Mouse (Mus musculus) gastrocnemius, postnatal 25 days (tissue): Measurements from ENCODE around the gene Slc25a47. TPM values are rescaled to one million over a fixed set of nuclear protein-coding genes. Genes with fewer than 3 reads are reported as not detected.

Source experiments
- DNase-seq: peaks from one replicate; pipeline ENCODE4 v3.0.0; 2022
- total RNA-seq, 2 experiments: library from RNA; stranded (reverse); gene quantifications; 1 replicate in 1 of 2; 2 replicates in 1 of 2; pipeline ENCODE4 v1.2.3; 2021

The Slc25a47 gene
- total RNA-seq, 2 experiments from 2014 or later: 5.8 to 6.3 TPM

DNA sequence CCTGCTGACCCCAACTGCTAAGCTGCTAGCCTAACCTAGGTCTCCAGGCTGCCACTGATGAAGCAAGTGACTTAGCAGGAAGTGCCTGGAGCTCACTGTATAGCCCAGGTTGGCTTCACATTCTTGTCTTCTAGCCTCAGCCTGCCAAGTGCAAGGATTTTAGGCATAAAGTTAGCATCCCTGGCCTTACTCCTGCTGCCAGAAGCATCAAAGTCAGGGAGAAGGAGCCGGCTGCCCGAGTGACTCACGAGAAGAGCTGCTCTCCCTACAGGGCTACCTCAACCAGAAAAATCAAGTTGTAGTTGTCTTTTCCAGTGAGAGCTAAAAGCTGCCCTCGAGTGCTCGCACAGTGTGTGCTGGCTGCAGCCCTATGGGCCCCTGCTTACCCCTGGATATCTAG is 22.6 kb downstream of the Slc25a47 start:
- DNase-seq: no peak

DNA sequence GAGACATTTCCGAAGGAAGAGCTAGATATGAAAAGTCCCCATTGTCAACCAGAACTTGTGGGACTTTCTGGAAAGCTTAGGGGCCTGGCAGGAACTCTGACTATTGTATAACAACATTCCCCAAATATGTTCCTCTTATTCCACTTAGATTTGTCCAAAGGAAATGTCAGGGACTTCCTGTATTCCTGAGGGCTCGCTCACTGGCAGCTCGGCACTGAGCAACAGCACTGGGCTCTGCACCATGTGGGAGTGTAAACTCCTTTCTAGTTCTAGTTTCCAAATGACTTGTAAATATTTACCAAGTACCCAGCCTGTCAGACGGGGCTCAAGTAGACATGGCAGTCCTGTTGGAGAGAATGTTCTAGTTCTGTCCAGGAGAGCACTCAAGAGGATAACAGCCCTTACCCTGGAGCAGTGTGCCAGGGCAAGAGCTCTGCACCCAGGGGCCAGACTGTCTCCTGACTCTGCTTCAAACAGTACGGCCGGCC is 29.2 kb downstream of the Slc25a47 start:
- DNase-seq: no peak

DNA sequence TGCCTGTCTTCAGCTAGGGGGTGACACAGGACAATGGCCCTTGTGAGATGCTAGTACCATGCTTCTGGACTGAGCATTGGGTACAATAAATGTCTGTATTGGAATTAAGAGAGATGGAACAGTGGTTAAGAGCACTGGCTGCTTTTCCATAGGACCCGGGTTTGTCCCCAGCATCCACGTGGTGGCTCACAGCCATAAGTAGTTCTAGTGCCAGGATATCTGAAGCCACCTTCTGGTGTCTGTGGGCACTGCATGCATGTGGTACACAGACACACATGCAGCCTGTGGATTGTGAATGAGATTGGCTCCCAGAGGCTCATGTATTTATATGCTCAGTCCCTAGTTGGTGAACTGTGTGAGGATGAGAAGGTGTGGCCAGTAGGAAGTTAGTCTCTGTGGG is 33.7 kb downstream of the Slc25a47 start:
- DNase-seq: no peak

DNA sequence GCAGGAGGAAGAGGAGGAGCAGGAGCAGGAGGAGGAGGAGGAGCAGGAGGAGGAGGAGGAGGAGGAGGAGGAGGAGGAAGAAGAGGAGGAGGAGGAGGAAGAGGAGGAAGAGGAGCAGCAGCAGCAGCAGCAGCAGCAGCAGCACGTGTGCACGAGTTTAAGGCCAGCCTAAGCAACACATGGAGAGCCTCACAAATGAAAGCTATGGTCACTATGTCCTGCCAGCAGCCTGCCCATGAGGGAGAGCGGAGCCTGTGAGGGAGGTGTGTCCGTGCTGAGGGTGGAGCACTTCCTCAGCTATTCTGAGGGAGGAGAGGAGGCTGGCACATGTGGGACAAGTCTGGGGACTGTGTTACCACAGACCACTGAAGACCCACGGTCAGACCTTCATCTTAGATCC is 37.3 kb downstream of the Slc25a47 start:
- no peak for DNase-seq

DNA sequence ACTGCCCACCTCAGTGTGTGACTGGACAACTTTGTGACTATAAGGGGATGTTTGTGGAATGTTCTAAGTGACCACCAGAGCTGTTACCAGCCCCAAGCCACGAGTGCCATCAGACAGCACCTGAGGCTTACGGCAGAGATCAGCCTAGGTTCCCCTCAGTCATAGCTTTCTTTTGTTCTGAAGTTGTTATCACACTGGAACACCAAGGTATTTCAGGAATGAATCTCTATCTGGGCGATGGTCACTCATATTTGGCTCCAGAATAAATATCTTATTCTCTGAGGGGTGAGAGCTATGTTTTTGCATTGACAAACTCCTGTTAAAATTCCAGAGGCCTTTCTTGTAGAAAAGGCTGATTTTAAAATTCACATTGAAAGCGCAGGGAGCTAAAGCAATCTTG is 43.3 kb downstream of the Slc25a47 start:
- no peak for DNase-seq

DNA sequence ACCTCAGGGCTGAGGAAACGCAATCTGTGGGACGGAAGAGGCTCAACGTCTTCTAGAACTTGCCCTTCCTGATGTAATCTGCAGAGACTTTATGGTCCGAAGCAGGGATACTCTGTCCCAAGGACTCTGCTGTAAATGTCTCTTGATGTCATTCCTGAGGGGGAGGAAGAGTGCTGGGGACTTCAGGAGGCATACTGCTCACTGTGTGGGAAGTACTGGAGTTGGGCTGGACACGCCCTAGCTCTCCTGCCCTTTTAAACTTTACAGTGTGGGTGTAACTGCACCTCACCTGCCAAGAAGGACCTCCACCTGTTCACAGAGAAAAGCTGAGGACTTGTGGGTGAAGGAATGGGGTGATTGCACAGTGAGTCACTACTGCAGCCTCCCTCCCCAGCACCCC is 44.8 kb downstream of the Slc25a47 start:
- no peak for DNase-seq

DNA sequence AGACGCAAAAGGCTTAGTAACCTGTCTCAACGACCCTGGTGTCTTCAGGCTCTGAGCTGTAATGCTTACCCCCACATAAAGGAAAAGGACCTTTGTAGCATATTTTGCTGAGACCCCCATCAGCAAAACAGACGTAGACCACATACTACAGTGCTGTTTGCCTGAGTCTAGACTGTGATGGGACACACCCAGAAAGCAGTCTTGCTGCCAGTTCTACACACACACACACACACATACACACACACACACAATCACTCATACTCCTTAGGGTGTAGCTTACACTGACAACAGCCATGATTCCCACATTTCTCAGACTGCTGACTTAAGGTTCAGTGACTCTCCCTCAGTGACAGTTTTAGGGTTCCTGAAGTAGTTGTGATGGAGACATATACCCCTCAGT is 45.3 kb downstream of the Slc25a47 start:
- no peak for DNase-seq

DNA sequence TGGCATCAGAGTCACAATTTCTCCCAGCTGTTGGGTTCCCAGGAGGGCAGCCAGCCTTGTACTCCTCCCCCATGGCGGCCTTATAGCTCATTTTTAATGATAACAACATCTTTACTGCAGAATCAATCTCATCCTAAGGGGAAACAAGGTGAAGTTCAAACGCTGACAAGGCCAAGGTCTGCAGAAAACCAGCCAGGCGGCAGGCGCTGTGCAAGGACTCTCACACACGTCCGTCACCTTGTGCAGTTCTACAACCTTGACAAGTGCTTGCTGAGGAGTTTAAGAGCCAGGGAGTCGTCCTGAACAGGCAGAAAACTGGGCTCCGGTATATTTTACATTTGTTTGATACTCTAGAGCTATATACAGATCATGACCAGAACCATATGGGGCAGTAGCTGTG is 46.9 kb downstream of the Slc25a47 start:
- DNase-seq: no peak

DNA sequence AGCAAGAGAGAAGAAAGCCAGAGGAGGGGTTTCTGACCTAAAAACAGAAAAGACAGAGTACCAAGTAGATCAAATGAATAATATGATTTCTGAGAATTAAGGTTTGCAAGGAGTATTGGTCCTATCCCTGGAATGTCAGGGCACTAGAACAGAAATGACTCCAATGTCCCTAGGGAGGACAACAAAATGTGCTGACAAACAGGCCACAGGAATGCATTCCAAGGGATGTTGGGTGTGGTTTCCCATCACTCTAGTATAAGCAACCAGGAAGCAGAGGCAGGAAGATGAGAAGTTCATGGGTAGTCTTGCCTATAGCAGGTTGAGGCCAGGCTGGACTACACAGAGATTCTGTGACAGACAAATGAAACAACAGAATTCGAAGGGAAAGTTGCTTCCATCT is 50.1 kb downstream of the Slc25a47 start:
- no peak for DNase-seq

DNA sequence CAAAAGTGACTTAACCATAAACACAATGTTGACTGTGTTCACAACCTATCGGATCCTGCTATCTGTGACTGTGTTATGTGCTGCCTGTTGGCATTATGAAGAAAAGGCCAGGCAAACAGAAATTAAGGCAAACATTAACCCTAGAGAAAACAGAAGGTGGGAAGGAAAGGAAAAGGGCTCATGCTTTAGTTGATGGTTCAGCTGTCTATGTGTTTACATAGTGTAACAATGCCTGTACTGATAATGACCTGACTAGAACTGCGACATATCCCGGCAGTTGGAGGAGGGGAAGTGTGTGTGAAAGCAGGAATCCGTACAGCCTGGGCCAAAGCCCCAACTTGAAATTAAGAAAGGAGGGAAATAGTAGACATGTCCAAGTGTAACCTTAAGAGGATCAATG is 51.2 kb downstream of the Slc25a47 start:
- no peak for DNase-seq

DNA sequence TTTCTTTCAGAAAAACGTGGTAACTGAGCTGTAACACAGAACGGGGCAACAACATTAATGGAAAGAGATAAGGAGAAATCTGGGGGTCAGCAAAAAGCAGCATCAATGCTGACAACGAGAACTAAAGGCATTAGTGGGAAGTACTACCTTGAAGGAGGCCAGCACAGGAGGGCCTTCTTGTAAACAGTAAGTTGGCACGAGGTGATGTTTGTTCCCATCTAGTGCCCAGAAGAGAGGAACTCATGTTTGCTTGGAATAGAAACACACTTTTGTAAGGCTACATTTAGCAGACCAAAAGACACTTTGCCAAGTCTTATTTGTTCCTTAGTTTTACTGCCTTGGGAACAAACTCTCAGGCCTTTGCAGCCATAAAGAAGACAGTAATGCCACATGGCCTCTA is 52.8 kb downstream of the Slc25a47 start:
- no peak for DNase-seq

DNA sequence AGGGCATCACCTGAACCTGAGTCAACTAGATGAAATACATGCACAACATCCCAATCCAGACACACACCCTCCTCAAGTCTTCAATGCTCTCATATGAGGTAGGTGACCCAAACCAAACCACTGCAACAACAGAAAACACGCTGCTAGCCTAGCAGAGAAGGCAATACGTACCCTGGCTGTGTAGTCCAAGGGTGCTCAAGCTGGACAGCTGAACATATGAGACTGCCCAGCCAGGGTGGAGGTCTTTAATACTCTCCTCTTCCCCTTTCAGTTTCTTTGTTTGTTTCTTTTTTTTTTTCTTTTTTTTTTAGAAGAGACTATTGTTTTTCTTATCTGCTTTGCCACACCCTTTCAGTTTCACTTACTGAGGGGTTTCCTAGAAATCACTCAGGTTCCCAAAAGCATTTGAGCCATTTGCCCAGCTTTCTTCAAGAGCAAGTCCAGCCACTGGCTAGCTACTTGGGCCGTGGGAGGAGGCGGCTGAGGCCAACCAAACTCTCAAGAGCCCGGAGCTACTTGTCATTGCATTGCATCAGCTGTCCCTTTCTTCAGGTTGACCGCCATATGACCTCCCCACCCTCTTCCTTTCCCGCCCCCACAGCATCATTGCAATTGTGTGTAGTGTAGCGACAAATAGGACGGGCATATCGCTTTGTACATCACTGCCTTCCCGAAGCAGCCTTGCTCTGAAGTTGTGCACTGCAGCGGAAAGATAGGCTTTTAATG is 57.3 kb downstream of the Slc25a47 start, which contains the start of gene Wdr25:
Gene Wdr25, plus strand, starts transcription at position 643 of the 726 bp plus-strand sequence.
- DNase-seq: no peak

DNA sequence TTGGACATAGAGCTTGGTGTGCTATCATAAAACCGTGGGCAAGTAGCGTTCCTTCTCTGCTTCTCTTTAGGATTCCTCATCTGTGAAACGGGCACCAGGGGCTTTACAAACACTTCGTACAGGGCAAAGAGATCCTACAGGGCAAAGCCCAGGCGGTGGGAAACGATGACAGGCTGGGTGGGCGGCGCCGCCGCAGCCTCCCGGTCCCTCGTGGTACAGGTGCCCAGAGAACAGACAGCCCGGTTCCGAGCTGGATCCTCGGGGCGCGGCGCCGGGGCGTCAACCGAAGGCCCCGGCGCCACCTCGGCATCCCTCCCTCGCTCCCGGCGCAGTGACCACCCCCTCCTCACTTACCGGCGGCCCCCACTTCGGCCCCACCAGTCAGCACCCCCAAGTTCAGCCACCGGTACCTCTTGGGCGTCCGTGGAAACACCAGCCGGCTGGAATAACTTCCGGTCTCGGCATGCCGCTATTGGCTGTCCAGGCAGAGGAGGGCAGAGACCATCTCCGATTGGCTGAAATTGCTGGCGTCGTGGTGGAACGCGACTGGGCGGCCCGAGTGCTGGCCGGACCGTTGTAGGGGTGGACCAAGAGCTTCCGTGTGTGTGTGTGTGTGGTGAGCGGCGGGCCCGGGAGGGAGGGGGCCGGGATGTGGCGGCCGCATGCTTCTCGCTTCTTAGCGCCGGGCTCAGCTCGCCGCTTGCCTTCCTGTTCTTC is 58.0 kb downstream of the Slc25a47 start, which contains the start of gene Wars:
Gene Wars, minus strand, starts transcription at position 460 of the 717 bp plus-strand sequence.
- peak; percentile 96 for DNase-seq

DNA sequence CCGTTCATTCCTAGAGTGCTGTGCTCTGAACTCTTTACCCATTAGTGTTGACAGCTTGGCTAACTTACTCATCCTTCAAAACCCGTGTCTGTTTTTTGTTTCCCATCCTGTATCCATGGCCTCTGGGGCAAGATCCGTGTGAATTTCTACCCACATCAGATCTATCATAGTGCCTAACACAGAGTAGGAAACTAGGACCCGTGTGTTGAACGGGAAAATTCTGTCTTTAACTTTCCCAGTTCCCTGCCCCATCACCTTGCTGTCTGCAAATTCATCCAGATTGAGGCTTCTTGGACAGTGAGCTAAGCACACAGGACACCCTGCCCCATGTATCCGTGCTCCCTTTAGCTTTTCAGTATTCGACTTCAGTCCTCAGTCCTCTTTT is 58.6 kb downstream of the Slc25a47 start:
- DNase-seq: no peak

DNA sequence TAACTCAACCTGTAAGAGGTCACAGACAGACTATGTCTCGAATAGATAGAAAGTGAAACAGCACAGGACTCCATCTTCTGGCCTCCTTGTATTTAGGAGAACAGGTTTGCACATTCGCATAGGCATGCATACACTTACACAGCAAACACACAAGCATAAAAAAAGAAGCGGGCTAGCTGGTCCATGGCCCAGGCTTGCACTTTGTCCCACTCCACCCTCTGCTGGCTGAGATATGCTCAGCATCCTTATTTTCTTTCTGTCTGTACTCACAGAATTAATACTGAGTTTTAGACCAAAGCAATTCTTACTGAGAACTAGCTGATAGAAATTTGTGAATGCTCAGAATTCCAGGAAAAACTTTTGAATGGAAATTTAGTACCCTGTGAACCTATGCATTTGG is 60.2 kb downstream of the Slc25a47 start:
- no peak for DNase-seq

DNA sequence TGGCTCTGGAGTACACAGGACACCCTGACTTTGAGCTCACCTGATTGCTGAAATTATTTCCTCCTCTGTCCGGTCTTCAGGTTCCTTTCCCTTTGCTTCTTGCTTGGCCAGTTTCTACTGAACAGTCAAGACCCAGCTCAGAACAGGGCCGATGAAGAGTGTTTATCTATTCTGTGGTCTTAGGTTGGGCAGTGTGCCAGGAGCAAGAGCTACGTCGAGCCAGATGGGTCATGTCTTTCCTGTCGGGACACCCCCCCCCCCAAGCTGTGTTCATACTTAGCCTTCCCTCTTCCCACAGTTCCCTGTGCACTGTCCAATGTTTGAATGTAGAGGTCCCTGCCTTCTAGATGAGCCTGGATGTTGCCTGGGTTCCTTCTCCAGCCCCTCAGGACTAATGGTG is 65.5 kb downstream of the Slc25a47 start:
- no peak for DNase-seq

DNA sequence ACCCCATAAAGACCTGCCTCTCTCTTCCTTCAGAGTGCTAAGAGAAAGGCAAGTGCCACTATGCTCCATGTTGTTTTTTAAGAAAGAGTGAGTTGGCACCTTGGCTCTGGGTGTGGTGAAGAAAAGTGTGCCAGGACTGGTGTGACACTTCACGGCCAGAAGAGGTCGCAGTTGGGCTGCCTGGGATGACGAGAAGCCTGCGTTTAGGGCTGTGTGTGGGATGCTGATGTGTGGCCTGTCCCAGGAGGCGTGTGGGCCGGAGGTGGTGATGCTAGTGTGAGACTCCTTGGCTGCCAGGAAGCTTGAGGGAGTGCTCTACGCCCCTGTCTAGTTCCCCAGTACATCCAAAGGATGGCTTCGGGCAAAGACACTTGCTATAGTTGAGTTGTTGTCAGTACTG is 67.1 kb downstream of the Slc25a47 start:
- DNase-seq: peak; percentile 56

DNA sequence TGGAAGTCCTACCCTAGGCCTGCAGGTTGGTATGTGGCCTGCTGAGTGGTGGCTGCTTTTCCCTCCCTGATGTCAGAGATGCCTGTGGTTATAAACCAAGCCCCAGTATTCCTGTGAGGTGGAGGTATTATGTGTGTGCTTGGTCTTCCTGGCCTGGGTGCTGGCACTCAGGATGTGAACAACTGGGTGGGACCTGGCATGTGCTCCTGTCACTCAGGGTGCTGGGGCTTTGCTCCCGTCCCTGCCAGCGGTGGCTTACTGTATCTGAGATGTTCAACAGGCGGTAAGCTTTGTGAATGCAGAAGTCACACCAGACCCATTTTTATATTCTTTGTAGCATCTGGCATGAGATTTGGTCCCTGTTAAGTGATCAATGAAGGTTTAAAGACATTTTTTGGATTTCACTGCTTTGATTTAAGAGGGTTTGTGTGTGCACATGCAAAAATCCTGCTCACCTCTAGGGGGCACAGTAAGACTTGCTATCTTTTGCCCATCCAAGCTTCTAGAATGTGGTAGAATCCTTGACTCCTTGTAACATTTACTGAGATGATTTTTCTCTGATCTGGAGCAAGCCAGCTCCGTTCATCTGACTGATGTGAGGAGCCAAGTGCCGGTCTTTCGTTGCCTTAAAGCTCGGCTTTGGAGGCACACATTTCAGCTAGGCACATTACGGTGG is 67.9 kb downstream of the Slc25a47 start:
- peak; percentile 23 for DNase-seq

DNA sequence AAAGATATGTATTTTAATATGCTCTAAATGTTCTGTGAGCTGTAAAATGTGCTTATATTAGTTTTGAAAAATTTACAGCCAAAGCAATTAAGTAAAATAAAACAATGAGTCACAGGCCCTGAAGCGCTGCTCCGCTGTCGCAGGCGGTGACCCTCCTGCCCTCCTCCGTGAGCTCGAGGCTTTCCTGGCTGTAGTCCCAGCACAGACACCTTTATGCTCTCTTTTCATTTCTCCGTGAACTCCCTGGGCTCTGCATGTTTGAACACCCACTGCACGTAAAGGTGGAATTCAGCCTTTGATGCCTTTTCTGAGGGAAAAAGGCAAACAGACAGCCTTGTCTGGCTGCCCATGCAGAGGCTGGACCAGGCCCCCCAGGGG is 68.4 kb downstream of the Slc25a47 start:
- no peak for DNase-seq

DNA sequence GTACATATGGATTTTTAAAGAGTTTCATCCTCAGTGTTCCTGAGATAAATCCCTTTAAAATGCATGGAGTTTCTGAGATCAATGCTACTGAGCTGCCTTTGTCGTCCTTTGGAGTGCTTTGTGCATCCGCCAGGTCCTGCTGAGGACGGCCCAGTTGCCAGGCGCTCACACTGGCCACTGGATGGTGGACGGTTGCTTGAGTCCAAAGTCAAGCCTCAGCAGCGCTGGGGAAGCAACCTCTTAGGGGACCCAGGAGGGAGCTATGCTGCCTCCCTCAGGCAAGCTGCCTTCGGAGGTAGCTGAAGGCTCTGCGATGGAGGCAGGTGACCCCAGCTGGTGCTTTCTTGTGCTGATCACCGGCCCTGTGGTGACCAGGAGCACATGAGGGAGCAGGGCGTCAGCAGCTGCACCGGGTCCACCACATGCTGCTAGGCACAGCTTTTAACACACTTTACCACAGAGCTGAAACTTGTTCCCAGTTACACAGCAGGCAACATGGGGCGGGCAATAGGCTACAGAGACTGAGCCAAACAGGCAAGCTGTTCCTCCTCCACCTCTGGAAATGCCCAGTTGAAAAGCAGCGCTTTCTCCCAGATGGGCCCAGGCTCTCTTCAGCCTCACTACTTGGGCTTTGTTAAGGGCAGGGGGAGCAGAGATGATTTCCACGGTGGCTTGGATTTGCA is 69.9 kb downstream of the Slc25a47 start:
- no peak for DNase-seq

DNA sequence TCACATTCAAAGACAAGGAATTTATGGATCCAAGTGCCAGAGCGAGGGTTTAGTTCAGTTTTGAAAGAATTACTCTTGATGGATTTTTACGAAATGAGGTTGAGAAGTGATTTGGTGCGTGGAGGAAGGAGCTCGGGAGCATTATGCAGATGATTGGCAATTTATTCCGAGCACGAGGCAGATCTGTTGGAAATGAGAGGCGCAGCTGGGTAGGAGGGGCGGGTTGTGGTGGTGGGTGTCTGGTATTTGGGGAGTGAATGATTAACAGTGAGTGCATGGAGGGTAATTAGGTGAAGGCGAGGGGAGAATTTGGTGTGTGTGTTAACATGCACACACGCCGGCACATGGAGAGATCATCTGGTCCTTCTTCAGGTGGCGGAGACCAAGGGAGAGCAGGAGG is 70.6 kb downstream of the Slc25a47 start:
- DNase-seq: no peak
